Mouse (Mus musculus): ENCODE results near the gene Btbd17. TPM values are rescaled to one million over a fixed set of nuclear protein-coding genes. Genes with fewer than 3 reads are reported as not detected.

Btbd17 gene
- polyA plus RNA-seq, 1 experiment from 2014 or later: 1.3 TPM

- H3K36me3 ChIP-seq (ENCODE audit: insufficient read depth): no peaks in the 10 kb centered on the region
- no peak overlapping the region for H3K9ac ChIP-seq
- no peak overlapping the region for H3K4me3 ChIP-seq (ENCODE audit: low read depth, low read length)
- H3K27me3 ChIP-seq (ENCODE audit: insufficient read depth, low read length): no peaks in the 10 kb centered on the region
- H3K9me3 ChIP-seq (ENCODE audit: low read depth, low read length): no peaks in the 10 kb centered on the region
- peaks cover 24% of the 10 kb centered on the region for H3K4me1 ChIP-seq (ENCODE audit: insufficient read depth)
- WGBS: 25% methylated on average over 5 of the region's 5 CpGs
- DNase-seq (peak; percentile 42), ATAC-seq (ENCODE audit: insufficient read depth) (no peak)
- H3K4me2 ChIP-seq: no peak overlapping the region
- peak overlapping the region; percentile 42; the same call in 1 of the 2 replicates for H3K27ac ChIP-seq (ENCODE audit: low read depth)
- no peak for TF ChIP-seq CTCF (IDR thresholded peaks at IDR 0.05; ENCODE audit: low read depth)
These were observed 30.9 kb upstream of the Btbd17 start for GRCm38 (mm10) chr11:114826686-114827085.

- Histone ChIP-seq H3K27ac (ENCODE audit: low read depth) (peak overlapping the region; percentile 68), H3K9ac (no peak overlapping the region), H3K27me3 (ENCODE audit: insufficient read depth, low read length) (no peaks in the 10 kb centered on the region), H3K36me3 (ENCODE audit: insufficient read depth) (no peaks in the 10 kb centered on the region), H3K4me3 (ENCODE audit: low read depth, low read length) (no peak overlapping the region), H3K9me3 (ENCODE audit: low read depth, low read length) (no peaks in the 10 kb centered on the region), H3K4me1 (ENCODE audit: insufficient read depth) (peaks cover 9% of the 10 kb centered on the region), H3K4me2 (peak overlapping the region; percentile 36; the same call in 1 of the 2 replicates)
- ATAC-seq (ENCODE audit: insufficient read depth) (peak; percentile 43), DNase-seq (peak; percentile 32)
- no peak for TF ChIP-seq CTCF (IDR thresholded peaks at IDR 0.05; ENCODE audit: low read depth)
- 4% methylated on average over 11 of the region's 11 CpGs for WGBS
These were observed 27.5 kb upstream of the Btbd17 start for GRCm38 (mm10) chr11:114823199-114823725.

- H3K4me2 ChIP-seq: peak overlapping the region; percentile 36
These were observed 27.0 kb upstream of the Btbd17 start for GRCm38 (mm10) chr11:114822727-114823126.

GRCm38 (mm10) chr11:114821325-114821724 lies 25.6 kb upstream of the Btbd17 start:
- no peak for ATAC-seq (ENCODE audit: insufficient read depth)
- no peak for DNase-seq
- peaks cover 5% of the 10 kb centered on the region for H3K4me1 ChIP-seq (ENCODE audit: insufficient read depth)
- peak overlapping the region; percentile 55; the same call in 1 of the 2 replicates for H3K27ac ChIP-seq (ENCODE audit: low read depth)
- no peak for TF ChIP-seq CTCF (IDR thresholded peaks at IDR 0.05; ENCODE audit: low read depth)
- no peaks in the 10 kb centered on the region for H3K27me3 ChIP-seq (ENCODE audit: insufficient read depth, low read length)
- 56% methylated on average over 1 of the region's 1 CpGs for WGBS
- H3K36me3 ChIP-seq (ENCODE audit: insufficient read depth): no peaks in the 10 kb centered on the region
- no peak overlapping the region for H3K4me2 ChIP-seq
- no peak overlapping the region for H3K9ac ChIP-seq
- no peak overlapping the region for H3K4me3 ChIP-seq (ENCODE audit: low read depth, low read length)
- H3K9me3 ChIP-seq (ENCODE audit: low read depth, low read length): no peaks in the 10 kb centered on the region

More at GRCm38 (mm10) chr11:114822727-114823126, 27.0 kb upstream of the Btbd17 start:
- no peak for TF ChIP-seq CTCF (IDR thresholded peaks at IDR 0.05; ENCODE audit: low read depth)
- Histone ChIP-seq H3K27me3 (ENCODE audit: insufficient read depth, low read length) (no peaks in the 10 kb centered on the region), H3K9ac (no peak overlapping the region), H3K9me3 (ENCODE audit: low read depth, low read length) (no peaks in the 10 kb centered on the region), H3K4me1 (ENCODE audit: insufficient read depth) (peaks cover 9% of the 10 kb centered on the region), H3K4me3 (ENCODE audit: low read depth, low read length) (no peak overlapping the region), H3K36me3 (ENCODE audit: insufficient read depth) (no peaks in the 10 kb centered on the region), H3K27ac (ENCODE audit: low read depth) (peak overlapping the region; percentile 68)
- 37% methylated on average over 12 of the region's 12 CpGs for WGBS
- ATAC-seq (ENCODE audit: insufficient read depth) (peak; percentile 80), DNase-seq (peak; percentile 87)

- Histone ChIP-seq H3K4me3 (ENCODE audit: low read depth, low read length) (no peak overlapping the region), H3K9ac (no peak overlapping the region), H3K4me1 (ENCODE audit: insufficient read depth) (peaks cover 5% of the 10 kb centered on the region), H3K4me2 (no peak overlapping the region), H3K27ac (ENCODE audit: low read depth) (peak overlapping the region; percentile 77), H3K27me3 (ENCODE audit: insufficient read depth, low read length) (no peaks in the 10 kb centered on the region), H3K36me3 (ENCODE audit: insufficient read depth) (no peaks in the 10 kb centered on the region), H3K9me3 (ENCODE audit: low read depth, low read length) (no peaks in the 10 kb centered on the region)
- ATAC-seq (ENCODE audit: insufficient read depth): peak; percentile 41; the same call in 1 of the 2 replicates
- DNase-seq: peak; percentile 62
- 41% methylated on average over 3 of the region's 3 CpGs for WGBS
- no peak for TF ChIP-seq CTCF (IDR thresholded peaks at IDR 0.05; ENCODE audit: low read depth)
These were observed 24.7 kb upstream of the Btbd17 start for GRCm38 (mm10) chr11:114820444-114820843.

- no peak for TF ChIP-seq CTCF (IDR thresholded peaks at IDR 0.05; ENCODE audit: low read depth)
- ATAC-seq (ENCODE audit: insufficient read depth) (no peak), DNase-seq (no peak)
- H3K9ac ChIP-seq: no peak overlapping the region
- no peaks in the 10 kb centered on the region for H3K36me3 ChIP-seq (ENCODE audit: insufficient read depth)
- no peaks in the 10 kb centered on the region for H3K9me3 ChIP-seq (ENCODE audit: low read depth, low read length)
- H3K4me3 ChIP-seq (ENCODE audit: low read depth, low read length): no peak overlapping the region
- peak overlapping the region; percentile 77; the same call in 1 of the 2 replicates for H3K27ac ChIP-seq (ENCODE audit: low read depth)
- no peaks in the 10 kb centered on the region for H3K27me3 ChIP-seq (ENCODE audit: insufficient read depth, low read length)
- no peak overlapping the region for H3K4me2 ChIP-seq
- WGBS: 30% methylated on average over 2 of the region's 2 CpGs
- peaks cover 5% of the 10 kb centered on the region for H3K4me1 ChIP-seq (ENCODE audit: insufficient read depth)
These were observed 23.4 kb upstream of the Btbd17 start for GRCm38 (mm10) chr11:114819110-114819509.

GRCm38 (mm10) chr11:114818185-114818584 lies 22.4 kb upstream of the Btbd17 start:
- no peak for DNase-seq
- H3K4me1 ChIP-seq (ENCODE audit: insufficient read depth): peaks cover 3% of the 10 kb centered on the region
- no peak for TF ChIP-seq CTCF (IDR thresholded peaks at IDR 0.05; ENCODE audit: low read depth)
- H3K9ac ChIP-seq: no peak overlapping the region
- ATAC-seq (ENCODE audit: insufficient read depth): no peak
- H3K36me3 ChIP-seq (ENCODE audit: insufficient read depth): no peaks in the 10 kb centered on the region
- no peak overlapping the region for H3K4me2 ChIP-seq
- H3K4me3 ChIP-seq (ENCODE audit: low read depth, low read length): no peak overlapping the region
- H3K27me3 ChIP-seq (ENCODE audit: insufficient read depth, low read length): no peaks in the 10 kb centered on the region
- 92% methylated on average over 7 of the region's 7 CpGs for whole genome bisulfite sequencing
- H3K9me3 ChIP-seq (ENCODE audit: low read depth, low read length): no peaks in the 10 kb centered on the region
- H3K27ac ChIP-seq (ENCODE audit: low read depth): no peak overlapping the region
